Mouse (Mus musculus) NIH3T3 (cell line): ENCODE data around the gene Plek2.
"Not testable (repeated sequence)": the region's sequence is repeated elsewhere in the genome, so short reads cannot be mapped to it uniquely, and the experiment has no call there.

Experiments used
- DNase-seq: peaks from one replicate; pipeline ENCODE4 v3.0.0-alpha.2; 2012; ENCODE audit warnings: low read depth

Plek2 gene

DNA sequence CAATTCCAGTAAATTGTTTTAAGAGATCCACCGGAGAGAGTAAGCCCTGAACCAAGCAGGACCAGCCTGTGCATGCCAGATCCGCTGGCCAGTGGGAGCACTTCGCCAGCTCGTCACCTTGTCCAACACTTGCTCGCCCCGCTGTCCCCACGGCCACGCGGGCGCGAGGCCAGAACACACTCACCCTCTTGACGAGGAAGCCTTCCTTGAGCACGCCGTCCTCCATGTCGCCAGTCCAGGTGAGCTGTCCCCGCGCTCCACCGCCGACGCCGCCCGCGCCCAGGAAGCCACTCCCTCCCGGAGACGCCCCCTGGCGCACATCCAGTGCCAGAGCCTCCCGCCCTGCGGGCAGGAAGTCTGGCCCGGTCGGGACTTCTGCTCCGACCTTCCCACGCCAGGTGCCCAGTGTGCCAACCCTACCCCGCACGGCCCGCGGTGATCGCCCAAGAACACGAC lies at the start of gene Plek2:
TSS of gene Plek2 (minus strand) at position 258 of the 456 bp plus-strand sequence.
- DNase-seq = no peak

- DNase-seq = no peak
Measured at GRCm38 (mm10) chr12:78956405-78956804, 49.6 kb upstream of the Plek2 start.

DNA sequence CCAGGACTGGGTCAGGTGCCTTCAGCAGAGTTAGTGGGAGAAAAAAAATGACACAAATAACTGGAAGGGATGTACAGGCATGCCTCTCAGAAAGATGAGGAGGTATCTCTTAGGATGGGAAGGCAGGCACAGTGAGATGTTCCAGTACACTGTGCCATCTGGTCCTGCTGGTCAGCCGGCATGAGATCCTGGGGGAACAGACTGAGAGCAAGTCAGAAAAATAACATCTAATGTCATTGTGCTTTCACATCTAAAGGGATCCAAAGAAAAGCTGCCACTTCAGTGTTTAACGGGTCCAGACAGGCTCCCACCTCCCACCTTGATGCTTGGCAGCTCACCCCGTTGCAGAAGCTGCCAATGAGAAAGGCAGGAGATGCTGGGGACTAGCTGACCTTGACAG lies 45.7 kb upstream of the Plek2 start:
- DNase-seq = no peak

DNA sequence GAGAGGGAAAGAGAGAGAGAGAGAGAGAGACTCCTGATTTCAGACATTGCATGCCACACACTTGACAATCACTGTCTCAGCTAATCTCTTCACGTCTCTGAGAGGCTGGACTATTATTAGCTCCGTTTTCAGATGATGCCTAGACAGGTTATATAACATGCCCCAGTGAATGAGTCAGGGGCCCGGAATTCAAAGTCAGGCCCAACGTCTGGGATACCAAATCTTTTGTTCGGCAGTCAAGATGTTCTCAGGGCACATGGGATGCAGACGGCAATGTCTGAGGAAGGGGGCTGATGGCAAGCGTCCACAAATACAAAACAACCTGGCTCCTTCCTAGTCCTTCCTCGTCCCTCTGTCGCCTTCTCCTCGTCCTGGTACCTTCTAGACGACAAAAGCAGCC lies 45.3 kb upstream of the Plek2 start:
- DNase-seq = peak; percentile 24

DNA sequence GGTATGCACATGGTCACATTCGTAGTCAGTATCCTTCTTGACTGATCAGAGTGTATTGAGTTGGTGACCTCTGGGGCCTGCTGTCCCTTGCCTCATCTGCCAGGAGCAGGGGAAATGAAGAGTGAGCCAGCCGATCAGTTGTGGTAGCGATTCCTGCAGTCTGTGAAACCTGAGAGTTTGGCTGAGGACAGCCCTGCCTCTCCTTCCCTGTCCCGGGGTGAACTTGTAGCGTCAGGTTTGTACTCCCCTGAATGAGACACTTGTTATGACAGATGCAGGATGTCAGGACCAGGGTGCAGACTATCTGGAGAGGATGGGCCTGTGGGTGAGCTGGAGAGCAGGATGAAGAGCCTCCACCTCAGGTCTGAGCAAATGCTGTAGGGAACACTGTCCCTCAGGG lies 40.9 kb upstream of the Plek2 start:
- no peak for DNase-seq

- no peak for DNase-seq
Measured at GRCm38 (mm10) chr12:78947161-78947560, 40.4 kb upstream of the Plek2 start.

GRCm38 (mm10) chr12:78942931-78943330 lies 36.2 kb upstream of the Plek2 start:
- DNase-seq = no peak

- peak; percentile 65 for DNase-seq
Measured at GRCm38 (mm10) chr12:78940081-78940480, 33.3 kb upstream of the Plek2 start.

DNA sequence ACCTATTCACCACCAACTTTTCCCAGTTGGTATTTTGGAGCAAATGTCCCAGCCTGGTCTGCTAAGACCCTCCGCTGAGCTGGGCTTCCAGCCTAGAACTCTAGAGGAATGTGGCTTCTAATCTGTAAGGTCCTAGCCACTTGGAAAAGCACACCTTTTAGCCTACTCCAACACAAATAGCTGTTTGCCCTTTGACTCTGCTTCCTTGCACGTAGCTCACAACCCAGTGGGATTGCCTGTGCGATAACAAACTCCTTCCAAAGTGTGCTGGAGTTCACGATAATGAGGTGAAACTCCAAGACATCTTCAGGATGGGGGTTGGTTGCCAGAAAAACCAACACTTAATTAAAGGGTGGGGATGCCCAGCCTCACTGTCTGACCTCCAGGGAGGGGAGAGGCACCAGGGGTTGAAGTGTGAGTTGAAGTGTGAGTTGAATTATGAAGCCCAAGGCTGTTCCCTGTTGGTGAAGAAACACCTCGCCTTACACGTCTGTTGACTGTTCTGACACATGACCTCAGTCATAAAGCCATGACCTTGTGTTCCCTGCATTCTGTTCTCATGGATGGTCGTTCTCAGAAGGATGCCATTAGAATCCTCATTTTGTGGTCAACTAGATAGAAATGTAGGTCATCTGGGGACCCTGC lies 32.8 kb upstream of the Plek2 start:
- DNase-seq = no peak

DNA sequence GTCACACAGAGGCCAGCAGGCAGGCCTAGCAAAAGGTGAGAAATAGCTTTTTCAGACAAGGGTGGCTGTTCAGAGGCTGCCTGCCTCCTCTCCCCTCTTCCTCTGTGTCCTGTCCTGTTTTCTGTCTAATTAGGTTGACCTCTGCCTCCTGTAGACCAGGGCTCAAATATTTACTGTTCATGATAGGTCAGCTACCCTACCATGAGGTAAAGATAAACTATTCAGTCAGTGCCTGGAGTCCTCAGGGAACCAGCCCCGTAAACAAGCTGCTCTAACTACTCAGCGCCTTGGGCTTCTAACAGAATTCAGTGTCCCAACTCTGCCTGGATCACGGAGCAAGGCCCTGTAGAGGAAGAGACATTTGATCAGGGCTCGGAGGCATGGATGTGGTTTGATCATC lies 29.7 kb upstream of the Plek2 start:
- DNase-seq = no peak

- no peak for DNase-seq
Measured at GRCm38 (mm10) chr12:78929900-78930299, 23.1 kb upstream of the Plek2 start.

DNA sequence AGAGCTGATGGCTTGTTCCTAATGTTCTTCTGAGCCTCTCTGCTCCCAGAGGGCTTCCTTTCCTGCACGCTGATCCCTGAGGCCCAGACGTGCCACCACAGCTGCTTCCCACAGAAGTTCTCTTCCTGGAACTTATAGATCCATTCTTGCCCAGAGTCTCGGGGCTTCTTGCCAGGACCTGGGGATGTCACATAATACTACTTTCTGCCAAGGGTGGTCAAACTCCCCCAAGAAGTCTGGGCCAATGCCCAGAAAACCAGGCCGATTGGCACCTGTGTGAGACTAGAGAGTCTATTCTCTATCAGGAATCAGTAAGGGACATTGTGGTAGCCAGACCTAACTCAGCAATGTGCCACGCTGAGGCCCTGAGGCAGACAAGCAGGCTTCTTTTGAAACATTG lies 20.5 kb upstream of the Plek2 start:
- DNase-seq = no peak

- no peak for DNase-seq
Measured at GRCm38 (mm10) chr12:78923539-78924189, 16.9 kb upstream of the Plek2 start.

DNA sequence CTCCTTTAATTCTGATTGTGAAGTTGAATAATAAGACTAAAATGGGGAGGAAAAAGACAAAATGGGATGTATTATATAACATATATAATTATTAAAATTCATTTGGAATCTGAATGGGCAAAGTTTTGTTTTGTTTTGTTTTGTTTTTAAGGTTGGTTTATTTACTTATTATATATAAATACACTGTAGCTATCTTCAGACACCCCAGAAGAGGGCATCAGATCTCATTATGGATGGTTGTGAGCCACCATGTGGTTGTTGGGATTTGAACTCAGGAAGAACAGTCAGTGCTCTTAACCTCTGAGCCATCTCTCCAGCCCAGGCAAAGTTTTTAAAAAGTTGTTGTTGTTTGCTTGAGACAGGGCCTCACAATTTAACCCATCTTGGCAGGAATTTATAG lies 16.2 kb upstream of the Plek2 start:
- not testable (repeated sequence) for DNase-seq

- DNase-seq = no peak
Measured at GRCm38 (mm10) chr12:78922058-78922457, 15.3 kb upstream of the Plek2 start.

GRCm38 (mm10) chr12:78921421-78921820 lies 14.7 kb upstream of the Plek2 start:
- no peak for DNase-seq

GRCm38 (mm10) chr12:78919079-78919712 lies 12.4 kb upstream of the Plek2 start:
- DNase-seq = peak; percentile 91

DNA sequence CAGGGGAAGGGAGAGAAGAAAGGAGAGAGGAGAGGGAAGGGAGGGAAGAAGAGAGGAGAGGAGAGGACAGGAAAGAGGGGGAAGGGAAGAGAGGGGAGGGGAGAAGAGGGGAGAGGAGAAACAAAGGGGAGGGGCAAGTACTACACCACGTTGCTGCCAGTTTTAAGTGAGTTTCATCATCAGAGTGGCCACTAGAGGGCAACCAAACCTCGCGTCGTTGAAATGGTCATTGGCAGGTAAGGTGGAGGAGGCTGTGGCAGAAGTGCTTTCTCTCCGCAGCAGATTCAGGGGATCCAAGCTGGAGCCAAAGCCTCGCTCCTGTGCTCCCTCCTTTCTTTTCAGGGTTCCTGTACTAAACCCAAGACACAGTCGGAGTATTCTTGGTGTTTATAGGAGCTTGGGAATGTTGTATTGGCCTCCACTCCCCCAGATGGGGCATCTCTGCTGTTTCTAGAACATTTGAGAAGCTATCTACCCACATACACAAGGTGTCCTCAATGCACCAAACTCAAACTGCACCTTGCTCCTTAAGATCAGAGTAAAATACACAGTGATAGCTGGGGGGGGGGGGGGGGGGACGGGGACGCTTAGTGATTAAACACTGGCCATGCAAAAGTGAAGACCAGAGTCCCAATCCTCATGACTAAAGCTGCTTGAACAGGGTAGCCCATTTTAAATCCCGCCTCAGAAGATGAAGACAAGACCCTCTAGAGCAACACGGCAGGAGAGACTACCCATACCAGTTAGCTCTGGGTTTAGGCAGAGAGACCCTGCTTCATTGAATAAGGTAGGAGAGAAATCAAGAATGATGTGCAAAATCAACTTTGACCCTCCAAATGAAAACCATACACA lies 11.7 kb upstream of the Plek2 start:
- peak; percentile 91 for DNase-seq

DNA sequence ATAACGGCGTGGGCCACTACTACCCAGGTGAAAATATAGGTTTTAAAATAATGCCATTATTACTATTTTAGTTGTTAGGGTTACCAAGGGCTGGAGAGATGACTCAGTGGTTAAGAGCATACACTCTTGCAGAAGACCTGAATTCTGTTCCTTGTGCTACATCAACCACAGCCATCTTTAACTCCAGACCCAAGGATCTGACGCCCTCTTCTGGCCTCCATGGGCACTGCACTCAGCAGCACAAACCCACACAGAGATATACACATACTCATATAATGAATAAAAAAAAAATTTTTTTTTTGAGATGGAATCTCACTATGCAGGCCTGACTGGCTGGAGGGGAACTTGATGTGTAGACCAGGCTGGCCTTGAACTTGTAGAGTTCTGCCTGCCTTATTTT lies 9.5 kb upstream of the Plek2 start:
- DNase-seq = no peak

GRCm38 (mm10) chr12:78915561-78915960 lies 8.8 kb upstream of the Plek2 start:
- no peak for DNase-seq

- DNase-seq = no peak
Measured at GRCm38 (mm10) chr12:78914458-78914857, 7.7 kb upstream of the Plek2 start.

- peak; percentile 59 for DNase-seq
Measured at GRCm38 (mm10) chr12:78911707-78912417, 5.1 kb upstream of the Plek2 start.
